Mouse (Mus musculus) gastrocnemius, postnatal 10 days (tissue): ENCODE results near the gene Lzts2. TPM values are rescaled to one million over a fixed set of nuclear protein-coding genes. Genes with fewer than 3 reads are reported as not detected.

ENCODE experiments used
- DNase-seq: peaks from one replicate; pipeline ENCODE4 v3.0.0; 2021; ENCODE audit warnings: mixed read lengths
- total RNA-seq, 2 experiments: library from RNA; stranded (reverse); gene quantifications; 2 replicates each; pipeline ENCODE4 v1.2.3; 2021

Gene Lzts2
- total RNA-seq, 2 experiments from 2014 or later = 35.4 to 43.4 TPM

DNA sequence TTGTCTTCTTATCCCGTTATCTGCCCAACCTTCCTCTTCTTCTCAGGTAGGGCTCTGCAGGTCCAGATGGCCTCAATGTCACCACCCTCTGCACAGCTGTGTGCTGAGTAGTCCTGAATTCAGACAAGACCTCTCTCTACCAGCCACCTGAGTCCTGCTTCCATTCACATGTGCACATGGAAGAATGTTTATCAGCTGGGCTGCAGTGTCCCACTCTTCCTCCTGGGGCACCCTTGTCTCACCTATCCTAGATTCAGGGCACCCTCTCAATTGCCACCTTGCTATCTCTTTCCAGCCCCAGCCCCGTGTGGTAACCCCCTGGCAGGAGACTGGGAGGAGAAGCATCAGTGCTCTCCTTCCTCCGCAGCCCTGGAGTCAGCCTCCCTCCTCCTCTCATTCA is 11.9 kb upstream of the Lzts2 start:
- DNase-seq = no peak

DNA sequence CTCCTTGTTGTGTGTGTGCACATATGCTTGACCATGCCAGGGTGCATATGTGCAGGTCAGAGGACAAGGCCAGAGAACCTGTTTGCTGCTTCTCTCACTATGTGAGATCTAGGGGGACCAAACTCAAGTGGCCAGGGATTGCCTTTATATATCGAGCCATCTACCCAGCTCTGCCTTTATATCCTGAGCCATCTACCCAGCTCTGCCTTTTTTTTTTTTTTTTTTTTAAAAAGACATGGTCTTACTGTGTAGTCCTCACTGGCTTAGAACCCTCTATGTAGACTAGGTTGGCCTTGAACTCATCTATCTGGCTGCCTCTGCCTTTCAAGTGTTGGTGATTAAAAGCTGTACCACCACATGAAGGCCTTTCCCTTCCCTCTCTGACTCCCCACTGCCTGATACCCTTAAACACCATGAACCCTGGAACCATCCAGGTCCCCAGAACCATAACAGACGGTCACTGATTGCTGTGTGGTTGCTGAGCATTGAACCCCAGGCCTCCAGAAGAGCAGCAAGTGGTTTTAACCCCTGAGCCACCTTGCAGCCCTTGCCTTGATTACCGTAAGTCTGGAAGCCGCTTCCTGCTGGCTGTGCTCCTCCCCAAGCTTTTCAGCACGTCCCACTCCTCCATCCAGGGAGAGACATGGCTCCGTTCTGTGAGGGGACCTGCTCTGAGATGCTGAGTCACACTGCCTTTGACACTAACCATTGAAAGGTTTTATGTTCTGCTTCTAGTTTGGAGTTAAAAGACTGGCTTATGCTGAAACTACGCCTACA is 10.3 kb upstream of the Lzts2 start:
- DNase-seq = no peak

DNA sequence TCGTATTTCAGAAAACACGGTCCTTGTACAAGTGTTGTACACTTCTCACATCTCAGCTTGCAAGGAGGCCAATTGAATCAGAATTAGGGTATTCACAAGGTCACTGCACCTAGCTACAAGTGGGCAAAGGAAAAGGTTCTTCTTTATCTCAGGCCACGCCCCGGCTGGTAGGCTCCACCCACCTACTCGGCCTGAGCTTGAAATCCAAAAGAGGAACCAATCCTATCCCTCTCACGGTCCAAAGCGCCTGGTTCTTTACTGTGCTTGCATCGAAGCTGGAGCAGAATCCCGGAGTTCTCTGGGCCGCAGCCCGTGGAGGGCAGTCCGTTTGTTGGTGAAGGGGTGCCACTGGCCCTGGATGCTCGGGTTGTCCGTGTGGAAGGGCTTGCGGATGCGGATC is 8.8 kb upstream of the Lzts2 start, which contains the start of gene Twnk:
TSS of gene Twnk (plus strand) at position 220 of the 400 bp plus-strand sequence.
- no peak for DNase-seq

DNA sequence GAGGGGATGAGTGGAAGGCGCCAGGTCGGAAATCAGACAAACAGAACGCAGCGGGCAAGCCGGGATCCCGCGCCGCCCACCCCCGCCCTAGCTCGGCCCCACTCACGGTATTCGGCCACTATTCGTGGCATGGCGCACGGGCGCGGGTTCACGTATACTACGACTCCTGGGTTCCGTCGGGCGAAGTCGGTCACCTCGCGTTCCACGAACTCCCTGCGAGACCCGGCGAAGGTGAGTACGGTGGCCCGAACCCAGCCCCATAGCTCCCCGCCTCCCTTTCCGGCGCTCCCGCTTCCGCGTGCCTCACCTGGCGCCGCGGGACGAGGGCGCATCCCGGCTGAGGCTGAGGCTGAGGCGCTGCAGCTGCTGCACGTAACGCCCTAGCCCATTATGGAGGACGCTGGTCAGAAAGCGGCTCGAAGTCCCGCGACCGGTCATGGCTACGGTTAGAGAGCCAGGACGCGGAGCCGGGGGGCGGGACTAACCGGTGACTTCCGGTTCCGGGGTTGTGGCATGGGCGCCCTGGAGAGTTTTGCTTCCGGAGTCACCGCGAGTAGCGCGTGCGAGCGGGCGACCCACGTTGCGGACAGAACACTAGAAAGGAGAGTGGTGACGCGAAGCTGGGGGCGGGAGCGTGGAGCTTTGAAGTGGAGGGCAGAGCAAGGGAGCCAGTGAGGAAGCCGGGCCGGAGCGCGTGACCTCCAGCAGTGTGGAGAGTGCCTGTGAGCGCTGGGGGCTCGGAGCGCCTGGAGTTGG is 8.1 kb upstream of the Lzts2 start, which contains the start of gene Mrpl43:
TSS of gene Mrpl43 (minus strand) at position 486 of the 756 bp plus-strand sequence.
- DNase-seq = peak; percentile 99

DNA sequence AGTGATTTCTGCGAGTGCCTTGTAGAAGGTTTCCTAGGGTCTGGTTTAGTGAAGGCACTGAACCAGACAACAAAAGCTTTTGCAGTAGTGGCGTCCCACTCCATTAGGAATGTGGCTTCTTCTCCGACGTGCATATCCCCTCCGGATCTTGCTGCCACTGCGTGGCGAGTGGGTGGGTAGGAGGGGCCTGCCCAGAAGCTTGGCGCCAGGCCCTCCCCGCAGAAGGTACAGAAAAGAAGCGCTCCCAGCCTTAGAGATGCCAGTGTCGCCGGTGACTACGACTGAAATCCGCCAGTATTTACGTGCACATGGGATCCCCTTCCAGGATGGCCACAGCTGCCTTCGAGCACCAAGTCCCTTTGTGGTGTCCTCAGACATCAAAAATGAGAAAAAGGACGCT is 7.2 kb upstream of the Lzts2 start:
- no peak for DNase-seq

DNA sequence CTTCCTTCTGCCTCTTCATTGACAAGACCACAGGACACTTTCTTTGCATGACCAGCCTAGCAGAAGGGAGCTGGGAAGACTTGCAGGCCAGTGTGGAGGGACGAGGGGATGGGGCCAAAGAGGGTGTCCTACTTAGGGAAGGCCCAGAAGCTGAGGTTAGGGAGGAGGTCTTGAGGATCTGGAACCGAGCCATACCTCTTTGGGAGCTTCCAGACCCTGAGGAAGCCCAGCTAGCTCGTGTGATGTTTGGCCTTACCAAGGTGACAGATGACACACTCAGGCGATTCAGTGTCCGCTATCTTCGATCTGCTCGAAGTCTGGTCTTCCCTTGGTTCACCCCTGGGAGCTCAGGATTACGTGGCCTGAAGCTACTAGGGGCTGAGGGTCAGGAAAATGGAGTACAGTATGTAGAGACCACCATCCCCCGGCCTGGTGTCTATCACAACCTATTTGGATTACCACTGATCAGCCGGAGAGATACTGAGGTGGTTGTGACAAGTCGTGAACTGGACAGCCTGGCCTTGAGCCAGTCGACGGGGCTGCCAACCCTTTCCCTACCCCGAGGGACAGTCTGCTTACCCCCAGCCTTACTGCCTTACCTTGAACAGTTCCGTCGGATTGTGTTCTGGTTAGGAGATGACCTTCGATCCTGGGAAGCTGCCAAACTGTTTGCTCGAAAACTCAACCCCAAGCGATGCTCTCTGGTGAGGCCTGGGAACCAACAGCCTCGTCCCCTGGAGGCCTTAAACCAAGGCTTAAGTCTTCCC is 6.6 kb upstream of the Lzts2 start:
- DNase-seq = no peak

DNA sequence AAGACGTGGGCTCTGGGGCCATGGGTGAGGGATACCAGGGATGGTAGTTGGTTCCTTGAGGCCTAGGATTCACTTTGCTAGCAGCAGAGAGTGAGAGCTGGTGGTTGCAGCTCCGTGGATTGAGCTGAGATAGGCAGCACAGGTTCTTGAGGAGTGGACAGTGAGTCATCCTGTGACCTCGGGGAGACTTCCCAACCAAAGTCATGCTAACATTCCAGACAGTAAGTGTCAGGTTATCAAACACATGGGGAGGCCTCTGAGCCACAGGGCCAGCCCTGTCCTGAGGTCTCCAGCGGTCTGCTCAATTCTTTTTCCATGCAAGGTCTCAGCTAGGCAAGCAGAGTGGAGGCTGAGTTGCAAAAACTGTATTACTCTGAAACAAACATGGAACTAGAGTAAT is 3.6 kb upstream of the Lzts2 start:
- DNase-seq = no peak

DNA sequence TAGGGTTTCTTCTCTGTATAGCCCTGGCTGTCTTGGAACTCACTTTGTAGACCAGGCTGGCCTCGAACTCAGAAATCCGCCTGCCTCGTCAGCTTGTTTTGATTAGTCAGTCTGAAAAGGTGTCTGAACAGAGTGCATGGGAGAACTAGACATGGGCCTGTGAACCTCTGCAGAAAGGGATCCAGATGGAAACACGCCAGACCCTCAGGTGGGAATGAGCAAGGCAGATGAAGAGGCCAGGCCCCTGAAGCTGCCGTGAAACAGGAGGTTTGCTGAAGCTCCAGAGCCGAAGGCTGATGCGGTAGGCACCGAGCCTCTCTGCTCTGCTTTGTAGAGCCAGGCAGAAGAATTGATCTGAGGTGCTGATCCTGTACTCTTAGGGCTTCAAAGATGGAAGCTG is 2.0 kb upstream of the Lzts2 start:
- DNase-seq = no peak

DNA sequence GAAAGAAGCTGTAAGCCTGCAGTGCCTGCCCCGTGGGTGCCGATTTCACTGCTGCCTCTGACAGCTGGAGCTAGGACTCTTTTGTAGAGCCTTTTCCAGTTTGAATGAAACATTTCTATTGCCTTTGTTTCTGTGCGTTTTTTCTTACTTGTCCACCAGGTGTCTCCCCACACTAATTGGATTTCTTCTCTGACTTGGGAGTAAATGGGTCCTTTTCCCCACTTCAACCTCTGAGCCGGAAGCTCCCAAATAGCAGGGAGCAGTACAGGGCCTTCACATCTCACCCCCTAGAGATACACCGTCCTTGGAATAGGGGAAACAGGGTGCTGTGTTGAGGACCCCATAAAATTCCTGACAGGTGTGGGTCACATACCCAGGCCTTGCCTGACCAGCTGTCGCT is 1.6 kb upstream of the Lzts2 start:
- no peak for DNase-seq

DNA sequence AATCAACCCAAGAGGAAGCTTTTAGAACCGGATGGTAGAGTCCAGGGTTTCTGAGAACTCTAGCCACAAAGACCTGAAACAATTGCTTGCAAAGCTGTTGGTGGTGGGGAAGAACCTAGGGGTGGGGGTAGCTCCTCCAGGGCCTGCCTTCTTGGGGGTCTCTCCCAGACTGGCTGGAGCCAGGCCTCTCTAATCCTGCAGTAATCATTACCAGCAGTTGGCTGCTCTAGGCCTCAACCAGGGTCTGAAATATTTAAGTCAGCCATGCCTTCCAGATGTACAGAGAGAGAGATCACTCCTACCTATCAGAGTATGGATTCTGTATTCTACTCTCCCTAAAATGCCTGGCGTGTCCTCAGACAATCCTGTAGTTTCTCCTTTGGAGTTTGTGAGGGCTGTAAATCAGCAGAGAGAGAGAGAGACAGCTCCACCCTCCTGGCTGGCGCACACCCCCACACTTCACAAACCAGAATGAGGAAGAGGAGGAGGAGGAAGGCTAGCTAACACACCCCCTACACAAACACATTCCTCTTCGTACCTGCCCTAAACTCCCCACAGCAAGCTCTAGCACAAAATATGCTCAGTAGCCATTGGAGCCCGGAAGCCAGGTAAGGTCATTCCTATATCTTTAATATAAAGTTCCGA is 511 bp upstream of the Lzts2 start:
- DNase-seq = no peak

DNA sequence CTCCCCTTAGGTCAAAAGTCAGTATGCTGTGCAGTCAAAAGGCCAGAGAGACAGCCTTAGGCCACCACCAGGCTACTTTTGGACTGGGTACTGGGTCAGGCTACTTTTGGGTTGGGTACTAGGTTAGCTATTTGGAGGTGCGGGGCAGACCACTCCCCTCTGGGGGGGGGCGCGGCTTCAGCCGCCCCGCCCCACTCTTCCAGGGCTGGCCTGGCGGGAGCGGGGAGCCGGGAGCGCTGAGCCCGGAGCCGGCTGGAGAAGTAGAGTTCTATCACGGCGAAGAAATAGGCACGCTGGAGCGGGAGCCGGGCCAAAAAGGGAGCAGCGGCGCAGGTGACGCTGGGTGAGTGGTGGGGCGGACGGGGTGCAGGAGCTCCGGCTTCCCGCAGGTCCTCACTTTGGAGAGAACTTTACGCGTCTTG is 778 bp downstream of the Lzts2 start:
- DNase-seq = peak; percentile 76

DNA sequence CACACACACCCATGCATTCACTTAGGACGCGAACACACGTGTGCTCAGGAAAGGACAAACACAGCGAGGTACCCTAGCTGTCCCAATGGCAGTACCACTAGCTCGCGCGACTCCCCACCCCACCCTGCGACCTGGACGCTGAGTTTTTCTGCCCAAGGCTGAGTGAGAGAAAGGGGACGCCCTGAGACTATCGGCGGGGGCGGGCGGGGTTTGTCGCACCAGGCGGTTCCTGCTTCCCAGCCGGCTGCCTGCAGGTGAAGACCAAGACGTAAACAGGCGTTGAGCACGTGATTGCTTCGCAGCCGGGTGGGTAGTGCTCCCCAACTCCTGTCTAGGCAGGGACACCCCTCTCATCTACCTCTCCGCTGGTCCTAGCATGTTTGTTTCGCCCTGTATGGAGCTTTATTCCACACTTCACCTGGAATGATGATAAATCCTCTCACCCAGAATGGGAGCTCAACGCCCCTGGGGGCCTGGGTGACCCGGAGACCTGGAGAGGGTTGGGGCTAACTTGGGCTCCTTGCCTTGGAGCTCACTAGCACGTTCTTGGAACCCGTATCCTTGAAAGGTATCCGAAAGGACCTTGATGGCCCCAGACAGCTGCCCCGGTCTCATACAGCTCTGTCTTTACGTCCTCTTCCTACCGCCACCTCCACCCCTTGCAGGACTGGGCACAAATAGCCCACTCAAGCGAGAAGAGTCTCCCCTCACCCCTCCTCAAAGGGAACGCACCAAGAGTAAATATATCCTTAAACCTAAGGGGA is 1.5 kb downstream of the Lzts2 start:
- DNase-seq = peak; percentile 65

DNA sequence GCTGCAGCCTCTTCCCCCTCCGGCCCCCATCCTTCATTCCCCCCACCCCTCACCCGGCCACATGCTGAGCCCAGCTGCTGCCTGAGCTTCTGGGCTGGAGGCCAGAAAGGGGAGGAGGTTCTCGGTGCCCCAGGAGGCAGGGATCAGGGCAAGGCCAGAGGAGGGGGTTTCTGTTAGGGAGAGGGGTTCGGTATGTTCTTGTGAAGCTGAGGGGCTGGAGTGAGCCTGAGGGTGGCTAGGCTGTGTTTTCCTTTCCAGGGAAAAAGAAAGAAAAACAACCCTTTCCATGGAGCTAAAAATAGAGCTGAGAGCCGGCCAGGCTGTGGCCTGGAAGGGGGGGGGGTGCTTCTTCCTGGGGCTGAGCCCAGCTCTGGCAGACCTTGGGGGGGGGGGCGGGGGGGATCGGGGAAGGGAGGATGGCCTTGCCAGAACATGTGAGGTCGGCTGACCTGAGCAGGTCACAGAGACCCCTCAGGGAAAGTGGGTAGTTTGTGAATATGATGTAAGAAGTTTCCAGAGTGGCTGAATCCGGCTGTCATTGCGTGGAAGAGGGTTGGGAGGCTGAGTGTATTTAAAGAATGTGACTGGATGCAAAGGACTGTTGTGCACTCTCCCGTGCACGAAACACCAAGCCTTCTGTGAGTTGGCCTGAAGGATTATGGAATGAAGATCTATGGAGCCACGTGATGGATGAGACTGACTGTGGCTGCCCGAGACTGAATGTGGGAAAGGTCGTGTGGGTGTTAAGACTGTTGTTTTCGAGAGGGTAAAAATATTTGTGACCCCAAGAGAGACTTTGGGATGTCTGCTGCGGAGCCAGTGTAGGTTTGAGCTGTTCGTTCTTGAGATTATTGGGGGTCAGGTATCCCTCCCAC is 2.4 kb downstream of the Lzts2 start:
- DNase-seq = peak; percentile 88

DNA sequence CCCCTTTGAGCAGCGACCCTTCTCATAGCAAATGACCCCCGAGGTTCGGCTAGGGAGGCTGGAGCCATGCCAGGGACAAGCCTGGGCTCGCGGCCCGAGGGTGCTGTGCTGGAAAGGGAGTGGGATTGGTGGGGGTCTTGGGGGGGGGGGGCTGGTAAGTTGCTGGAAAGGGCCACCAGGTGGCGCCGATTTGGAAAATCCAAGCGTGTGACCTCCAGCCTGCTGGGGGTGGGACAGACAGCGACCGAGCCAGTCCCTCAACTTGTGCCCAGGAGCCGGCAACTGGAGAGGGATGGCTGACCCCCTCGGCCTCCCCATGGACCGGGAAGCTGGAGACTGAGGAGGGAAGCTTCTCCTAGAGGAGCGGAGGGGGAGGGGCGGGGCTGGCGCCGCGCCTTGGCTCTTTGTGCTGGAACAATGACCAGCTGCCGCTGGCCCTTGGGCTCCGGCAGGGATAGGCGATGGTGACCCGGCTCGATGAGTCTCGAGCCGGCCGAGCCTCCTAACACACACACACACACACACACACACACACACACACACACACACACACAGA is 3.1 kb downstream of the Lzts2 start:
- DNase-seq = peak; percentile 94

DNA sequence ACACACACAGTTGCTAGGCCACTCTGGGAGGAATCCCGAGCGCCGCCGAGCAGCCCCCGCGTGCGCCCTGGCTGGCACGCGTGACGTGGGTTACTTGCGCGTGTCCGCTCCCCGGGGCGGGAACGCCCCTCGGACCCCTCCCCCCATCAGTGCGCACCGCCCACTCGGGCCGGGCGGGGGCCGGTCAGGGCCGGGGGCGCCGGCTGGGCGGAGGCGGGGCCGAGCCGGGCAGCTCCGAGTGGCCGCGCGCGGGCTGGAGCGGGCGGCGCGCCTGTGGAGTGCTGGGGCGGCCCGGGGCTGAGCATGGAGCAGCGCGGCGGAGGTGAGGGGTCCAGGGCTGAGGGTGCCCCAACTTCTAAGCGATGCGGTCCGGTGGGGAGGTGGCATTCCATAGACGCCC is 3.7 kb downstream of the Lzts2 start:
- peak; percentile 92 for DNase-seq

DNA sequence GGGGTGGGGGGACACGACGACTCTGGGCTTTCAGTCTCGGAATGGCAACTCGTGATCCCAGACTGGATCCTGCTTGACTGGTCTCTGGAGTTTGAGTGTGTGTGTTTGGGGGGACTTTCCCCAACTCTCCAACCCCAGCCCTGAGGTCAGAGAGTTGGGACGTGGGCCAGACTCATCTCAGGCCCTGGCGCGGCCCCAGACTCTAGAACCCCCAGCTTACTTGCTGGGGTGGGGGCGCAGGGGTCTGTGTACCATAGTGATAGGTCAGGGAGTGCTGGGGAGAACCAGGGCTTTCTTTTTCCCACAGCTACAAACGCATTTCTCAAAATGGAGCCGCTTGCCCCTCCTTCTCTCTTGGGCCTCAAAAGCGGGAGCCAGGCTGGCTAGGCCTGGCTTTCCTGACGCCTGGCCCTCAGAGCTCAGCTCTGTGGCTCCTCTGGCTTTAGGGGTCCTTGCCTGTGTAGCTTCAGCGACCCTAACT is 4.2 kb downstream of the Lzts2 start:
- DNase-seq = peak; percentile 54

DNA sequence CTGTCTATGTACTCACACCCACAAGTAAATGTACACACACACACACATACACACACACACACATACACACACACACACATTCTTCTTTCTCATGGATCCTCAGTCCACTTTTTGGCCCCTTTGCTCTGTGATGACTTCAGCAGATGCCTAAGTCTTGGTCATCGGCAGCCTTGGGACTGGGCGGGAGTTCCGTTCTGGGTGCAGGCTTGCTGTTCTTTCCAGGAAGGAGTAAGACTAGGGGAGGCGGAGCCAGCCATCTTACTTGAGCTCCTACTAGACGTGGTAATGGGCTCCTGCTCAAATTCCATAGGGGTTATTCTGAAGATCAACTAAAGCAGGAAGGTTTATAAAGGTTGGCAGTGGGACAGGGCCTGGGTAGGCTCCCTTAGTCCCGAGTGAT is 6.1 kb downstream of the Lzts2 start:
- peak; percentile 62 for DNase-seq

DNA sequence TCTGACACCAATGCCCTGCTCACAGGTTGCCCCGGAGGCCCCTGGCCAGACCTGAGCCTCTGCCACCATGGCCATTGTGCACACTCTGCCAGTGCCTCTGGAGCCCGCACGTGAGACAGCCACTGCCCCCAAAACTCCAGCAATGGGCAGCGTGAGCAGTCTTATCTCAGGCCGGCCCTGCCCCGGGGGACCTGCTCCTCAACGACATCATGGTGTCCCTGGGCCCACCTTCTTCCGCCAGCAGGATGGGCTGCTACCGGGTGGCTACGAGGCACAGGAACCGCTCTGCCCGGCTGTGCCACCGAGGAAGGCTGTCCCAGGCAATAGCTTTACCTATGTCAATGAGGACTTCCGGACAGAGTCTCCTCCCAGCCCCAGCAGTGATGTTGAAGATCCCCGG is 7.1 kb downstream of the Lzts2 start:
- no peak for DNase-seq

DNA sequence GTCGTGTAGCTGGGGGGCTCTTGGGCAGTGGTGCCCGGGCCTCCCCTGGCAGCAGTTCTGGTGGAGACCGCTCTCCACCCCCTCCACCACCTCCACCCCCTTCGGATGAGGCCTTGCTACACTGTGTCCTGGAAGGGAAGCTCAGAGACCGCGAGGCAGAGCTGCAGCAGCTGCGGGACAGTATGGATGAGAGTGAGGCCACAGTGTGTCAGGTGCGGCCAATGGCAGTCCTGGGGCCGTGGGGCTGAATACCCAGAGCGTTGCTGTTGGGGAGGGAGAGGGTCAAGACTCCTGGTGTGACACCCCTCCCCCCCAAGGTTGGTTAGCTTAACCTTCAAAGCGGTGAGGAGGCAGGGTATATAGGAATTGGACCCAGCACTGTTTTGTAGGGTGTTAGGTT is 9.8 kb downstream of the Lzts2 start:
- DNase-seq = no peak

DNA sequence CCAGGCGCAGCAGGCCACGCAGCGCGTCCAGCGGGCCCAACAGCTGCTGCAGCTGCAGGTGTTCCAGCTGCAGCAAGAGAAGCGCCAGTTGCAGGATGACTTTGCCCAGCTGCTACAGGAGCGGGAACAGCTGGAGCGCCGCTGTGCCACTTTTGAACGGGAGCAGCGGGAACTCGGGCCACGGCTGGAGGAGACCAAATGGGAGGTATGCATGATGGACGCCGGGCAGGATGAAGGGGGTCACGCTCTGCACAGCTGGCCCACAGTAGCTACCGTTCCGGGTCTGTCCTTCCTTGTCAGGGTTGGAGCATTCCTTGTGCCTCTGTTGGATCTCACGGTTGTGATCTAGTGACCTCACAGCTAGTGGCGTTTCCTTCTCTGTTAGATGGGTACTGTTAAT is 10.6 kb downstream of the Lzts2 start:
- DNase-seq = no peak
